22 mouse cellular contexts compared by ENCODE assay signal in genomic region chr9:103227760-103228159, GRCm38 (mm10). TPM values are rescaled to one million over a fixed set of nuclear protein-coding genes. Genes with fewer than 3 reads are reported as not detected.
DNase-seq lines count a peak whose midpoint lies in the region; ATAC-seq and TF ChIP-seq lines count a peak whose summit lies in the region.
"Had no signal": no experiment of that assay in that cellular context is flagged by ENCODE, and none has a peak within 500 bp of the region (broad histone marks: within the 10 kb centered on the region; RNA-seq: fewer than 3 reads in every experiment).

No protein-coding gene starts in this region.

- H3K4me3 ChIP-seq in heart, embryonic 10.5 days = no peak overlapping the region
- H3K4me3 ChIP-seq in ES-Bruce4 (ENCODE audit: low read depth, low read length) = peak overlapping the region; percentile 19; the same call in 1 of the 2 replicates
- H3K4me3 ChIP-seq in liver, embryonic 11.5 days (ENCODE audit: low read depth, low read length) = peak overlapping the region; percentile 44
- H3K4me3 ChIP-seq in liver, embryonic 15.5 days (replicated peaks) = peak overlapping the region; percentile 43
- H3K4me3 ChIP-seq: embryonic facial prominence, embryonic 13.5 days; forebrain, embryonic 10.5 days; heart, embryonic 13.5 days; hindbrain, embryonic 12.5 days had no signal

- H3K9ac ChIP-seq in ES-Bruce4 (ENCODE audit: low read depth, poor library complexity, severe bottlenecking) = no peak overlapping the region
- H3K9ac ChIP-seq in liver, embryonic 11.5 days (ENCODE audit: low read depth, low read length) = no peak overlapping the region
- H3K9ac ChIP-seq in liver, embryonic 15.5 days = no peak overlapping the region
- H3K9ac ChIP-seq: embryonic facial prominence, embryonic 13.5 days; heart, embryonic 13.5 days; hindbrain, embryonic 12.5 days had no signal

- intact Hi-C loops in heart, postnatal 14 days (cut with DNase I) = loop anchor here (5.0 kb wide), 1 partner anchor 75 kb away; no protein-coding TSS in a partner anchor

- TF ChIP-seq EP300 in ES-Bruce4 (IDR thresholded peaks at IDR 0.05; ENCODE audit: insufficient read depth, low read depth, low read length) = no peak

- H3K4me2 ChIP-seq in liver, embryonic 11.5 days = peak overlapping the region; percentile 54
- H3K4me2 ChIP-seq in liver, embryonic 15.5 days = peak overlapping the region; percentile 49
- H3K4me2 ChIP-seq: embryonic facial prominence, embryonic 13.5 days; heart, embryonic 13.5 days; hindbrain, embryonic 12.5 days had no signal

- no peak for ATAC-seq in liver, embryonic 11.5 days (replicated peaks; ENCODE audit: low FRiP score)
- no peak for ATAC-seq in liver, embryonic 15.5 days (ENCODE audit: insufficient read depth)
- no peak for ATAC-seq in CD4-positive, CD25-positive, alpha-beta regulatory T cell, adult 4 months
- ATAC-seq: forebrain, embryonic 14.5 days; hindbrain, embryonic 16.5 days; inflammation-experienced regulatory T-cells, adult 6 months had no signal

- H3K36me3 ChIP-seq in heart, embryonic 10.5 days = no peaks in the 10 kb centered on the region
- no peaks in the 10 kb centered on the region for H3K36me3 ChIP-seq in ES-Bruce4 (ENCODE audit: control insufficient read depth, insufficient read depth, low read length, poor library complexity, severe bottlenecking)
- no peaks in the 10 kb centered on the region for H3K36me3 ChIP-seq in liver, embryonic 11.5 days (ENCODE audit: control insufficient read depth, insufficient read depth, low read length)
- peaks cover 5% of the 10 kb centered on the region; the same call in 1 of the 2 replicates for H3K36me3 ChIP-seq in liver, embryonic 15.5 days (replicated peaks)
- H3K36me3 ChIP-seq: embryonic facial prominence, embryonic 13.5 days; forebrain, embryonic 10.5 days; G1E; heart, embryonic 13.5 days; hindbrain, embryonic 12.5 days had no signal

- WGBS in heart, embryonic 10.5 days = 86% methylated on average over 16 of the region's 16 CpGs
- 83% methylated on average over 16 of the region's 16 CpGs for WGBS in liver, embryonic 11.5 days
- WGBS in liver, embryonic 15.5 days (ENCODE audit: insufficient replicate concordance) = 78% methylated on average over 16 of the region's 16 CpGs

- peak; percentile 62 for DNase-seq in heart, embryonic 10.5 days (ENCODE audit: low spot score)
- DNase-seq in heart, postnatal 14 days = no peak
- no peak for DNase-seq in liver, embryonic 11.5 days (ENCODE audit: low spot score)
- DNase-seq in right cerebral cortex, postnatal 25 days = no peak
- no peak for DNase-seq in adrenal gland, postnatal 4 days (ENCODE audit: low spot score in 2 of 2)
- DNase-seq: adrenal gland, postnatal 14 days; cerebellum, adult 18-20 months; cerebellum, adult 9-11 months; cerebellum, postnatal 36 days; gastrocnemius, postnatal 10 days; heart, postnatal 4 days had no signal

- H3K9me3 ChIP-seq in heart, embryonic 10.5 days = no peaks in the 10 kb centered on the region
- H3K9me3 ChIP-seq in ES-Bruce4 (replicated peaks; ENCODE audit: control insufficient read depth, insufficient read depth, low read length, poor library complexity, severe bottlenecking) = no peaks in the 10 kb centered on the region
- no peaks in the 10 kb centered on the region for H3K9me3 ChIP-seq in liver, embryonic 11.5 days (ENCODE audit: control insufficient read depth, low read length)
- no peaks in the 10 kb centered on the region for H3K9me3 ChIP-seq in liver, embryonic 15.5 days (replicated peaks)
- H3K9me3 ChIP-seq: embryonic facial prominence, embryonic 13.5 days; forebrain, embryonic 10.5 days; G1E; heart, embryonic 13.5 days; hindbrain, embryonic 12.5 days had no signal

- no peak overlapping the region for H3K27ac ChIP-seq in heart, embryonic 10.5 days
- no peak overlapping the region for H3K27ac ChIP-seq in ES-Bruce4 (ENCODE audit: insufficient read depth, low read length)
- H3K27ac ChIP-seq in liver, embryonic 11.5 days (ENCODE audit: low read depth, low read length) = no peak overlapping the region
- 0 out of 2 replicates have a peak overlapping the region, but pooled peaks have one; percentile 51 for H3K27ac ChIP-seq in liver, embryonic 15.5 days (replicated peaks)
- H3K27ac ChIP-seq: embryonic facial prominence, embryonic 13.5 days; forebrain, embryonic 10.5 days; heart, embryonic 13.5 days; hindbrain, embryonic 12.5 days had no signal

- H3K27me3 ChIP-seq in heart, embryonic 10.5 days (ENCODE audit: insufficient read depth, poor library complexity, severe bottlenecking) = peaks cover 8% of the 10 kb centered on the region; the same call in 1 of the 2 replicates
- no peaks in the 10 kb centered on the region for H3K27me3 ChIP-seq in ES-Bruce4 (ENCODE audit: control insufficient read depth, insufficient read depth, low read length, poor library complexity, severe bottlenecking)
- no peaks in the 10 kb centered on the region for H3K27me3 ChIP-seq in liver, embryonic 11.5 days (replicated peaks; ENCODE audit: control insufficient read depth, insufficient read depth, low read length)
- peaks cover 11% of the 10 kb centered on the region; the same call in 1 of the 2 replicates for H3K27me3 ChIP-seq in liver, embryonic 15.5 days
- H3K27me3 ChIP-seq: embryonic facial prominence, embryonic 13.5 days; hindbrain, embryonic 12.5 days had no signal

- H3K4me1 ChIP-seq in heart, embryonic 10.5 days = peaks cover 12% of the 10 kb centered on the region
- no peaks in the 10 kb centered on the region for H3K4me1 ChIP-seq in ES-Bruce4 (ENCODE audit: control insufficient read depth, insufficient read depth, low read length)
- H3K4me1 ChIP-seq in liver, embryonic 11.5 days (replicated peaks; ENCODE audit: control insufficient read depth, insufficient read depth, low read length) = peaks cover under 1% of the 10 kb centered on the region; the same call in 1 of the 2 replicates
- H3K4me1 ChIP-seq in liver, embryonic 15.5 days (replicated peaks) = peaks cover 23% of the 10 kb centered on the region

- no peak for TF ChIP-seq POLR2A in ES-Bruce4 (IDR thresholded peaks at IDR 0.05; ENCODE audit: insufficient read depth, low read length)

- TF ChIP-seq CTCF in ES-Bruce4 (IDR thresholded peaks at IDR 0.05; ENCODE audit: low read depth, low read length) = no peak

RNA-seq across cellular contexts. Expression of gene Gm20425, which starts 2.3 kb away (rescaled TPM):
- 0.90 TPM in 1 of 2 replicates, not detected in the other for polyA plus RNA-seq in heart, embryonic 10.5 days (2016; fragmentation: Nextera tagmentation; extraction: Ambion mirVana)
- total RNA-seq in heart, postnatal 14 days (2021) = 1 to 10 TPM; 6.6 to 7.1 TPM
- 0.73 and 1.3 TPM in 2 replicates for polyA plus RNA-seq in ES-Bruce4 (2011; ENCODE audit: insufficient read depth, insufficient read length, low read depth, missing spikeins)
- not detected in 2 replicates for polyA plus RNA-seq in liver, embryonic 11.5 days (2014; fragmentation: Nextera tagmentation; extraction: Ambion mirVana)
- 0.24 and 2.3 TPM in 2 replicates for polyA plus RNA-seq in liver, embryonic 15.5 days (2015; fragmentation: Nextera tagmentation; extraction: Ambion mirVana)
- 1 to 10 TPM; 1.5 to 4.2 TPM for polyA plus RNA-seq in CD4-positive, CD25-positive, alpha-beta regulatory T cell, adult 4 months (2017; shearing (Covaris generic))
- 10 to 100 TPM; 12.4 to 14.8 TPM for total RNA-seq in adrenal gland, postnatal 4 days (2021)
- total RNA-seq: G1E had no signal
- polyA plus RNA-seq: forebrain, embryonic 10.5 days; G1E; heart, embryonic 13.5 days; hindbrain, embryonic 16.5 days had no signal

RNA-seq across cellular contexts. Expression of gene Trf, which starts 2.5 kb away (rescaled TPM):
- 32.8 and 314 TPM in 2 replicates for polyA plus RNA-seq in heart, embryonic 10.5 days (2016; fragmentation: Nextera tagmentation; extraction: Ambion mirVana)
- total RNA-seq in heart, postnatal 14 days (2021) = 10 to 100 TPM; 44.6 to 49.3 TPM
- 2.1 and 2.2 TPM in 2 replicates for polyA plus RNA-seq in ES-Bruce4 (2011; ENCODE audit: insufficient read depth, insufficient read length, low read depth, missing spikeins)
- polyA plus RNA-seq in liver, embryonic 11.5 days (2014; fragmentation: Nextera tagmentation; extraction: Ambion mirVana) = 2,446 and 2,726 TPM in 2 replicates
- polyA plus RNA-seq in liver, embryonic 15.5 days (2015; fragmentation: Nextera tagmentation; extraction: Ambion mirVana) = 10,865 and 16,074 TPM in 2 replicates
- 1 to 10 TPM; 3.0 to 5.8 TPM for polyA plus RNA-seq in CD4-positive, CD25-positive, alpha-beta regulatory T cell, adult 4 months (2017; shearing (Covaris generic))
- total RNA-seq in adrenal gland, postnatal 4 days (2021) = 1,000 to 10,000 TPM in 1 of 2 experiments, 100 to 1,000 TPM in 1; 136 to 2,496 TPM

RNA-seq across cellular contexts. Expression of gene Srprb, which starts 25.8 kb away (rescaled TPM):
- 55.6 and 61.9 TPM in 2 replicates for polyA plus RNA-seq in heart, embryonic 10.5 days (2016; fragmentation: Nextera tagmentation; extraction: Ambion mirVana)
- 10 to 100 TPM; 16.7 to 18.6 TPM for total RNA-seq in heart, postnatal 14 days (2021)
- 26.4 and 26.8 TPM in 2 replicates for polyA plus RNA-seq in ES-Bruce4 (2011; ENCODE audit: insufficient read depth, insufficient read length, low read depth, missing spikeins)
- 49.7 and 50.4 TPM in 2 replicates for polyA plus RNA-seq in liver, embryonic 11.5 days (2014; fragmentation: Nextera tagmentation; extraction: Ambion mirVana)
- 18.9 and 22.5 TPM in 2 replicates for polyA plus RNA-seq in liver, embryonic 15.5 days (2015; fragmentation: Nextera tagmentation; extraction: Ambion mirVana)
- polyA plus RNA-seq in CD4-positive, CD25-positive, alpha-beta regulatory T cell, adult 4 months (2017; shearing (Covaris generic)) = 10 to 100 TPM; 33.7 to 43.1 TPM
- total RNA-seq in adrenal gland, postnatal 4 days (2021) = 10 to 100 TPM; 27.2 to 27.6 TPM
